Mouse (Mus musculus) ES-E14 (cell line): ENCODE data around the gene Usp19. TPM values are rescaled to one million over a fixed set of nuclear protein-coding genes. Genes with fewer than 3 reads are reported as not detected.

Experiments
- DNase-seq: peaks from one replicate; pipeline ENCODE4 v3.0.0-alpha.2; 2013; ENCODE audit warnings: low read depth, low spot score
- H3K27ac ChIP-seq: 2 replicates; pipeline ENCODE4 v1.5.1; 2012; ENCODE audit warnings: low read depth, mild to moderate bottlenecking, low read length, moderate library complexity, mixed read lengths; ENCODE audit not compliant: poor library complexity, insufficient read depth, severe bottlenecking
- H3K36me3 ChIP-seq: 2 replicates; pipeline ENCODE4 v1.6.1; 2012; ENCODE audit warnings: mild to moderate bottlenecking, low read length, moderate library complexity, mixed read lengths; ENCODE audit not compliant: control insufficient read depth, poor library complexity, insufficient read depth, severe bottlenecking
- H3K4me1 ChIP-seq, 2 experiments: fragments of 150-350 bp in 1 of 2; sonication (generic) in 1 of 2; 2 replicates each; pipeline ENCODE4 v1.6.1; 2012; ENCODE audit warnings: low read length in 2 of 2, mild to moderate bottlenecking in 1 of 2, mixed read lengths in 1 of 2; ENCODE audit not compliant: control insufficient read depth in 2 of 2, insufficient read depth in 2 of 2, poor library complexity in 1 of 2
- H3K4me3 ChIP-seq, 2 experiments: fragments of 150-350 bp in 1 of 2; sonication (generic) in 1 of 2; 2 replicates each; pipeline ENCODE4 v1.5.1; 2012; ENCODE audit warnings: low read length in 2 of 2, low read depth in 1 of 2, mild to moderate bottlenecking in 1 of 2, mixed read lengths in 1 of 2; ENCODE audit not compliant: insufficient read depth in 1 of 2, poor library complexity in 1 of 2, severe bottlenecking in 1 of 2
- H3K9ac ChIP-seq: 2 replicates; pipeline ENCODE4 v1.6.1; 2012; ENCODE audit warnings: low read depth, mild to moderate bottlenecking, low read length, mixed read lengths; ENCODE audit not compliant: poor library complexity, insufficient read depth, severe bottlenecking
- H3K9me3 ChIP-seq: fragments of 150-350 bp; sonication (generic); 2 replicates; pipeline ENCODE4 v1.6.1; 2012; ENCODE audit warnings: low read depth, mild to moderate bottlenecking, low read length; ENCODE audit not compliant: control insufficient read depth, insufficient read depth
- CHD2 ChIP-seq: IDR thresholded peaks from 2 replicates; pipeline ENCODE4 v1.6.1; 2014; ENCODE audit warnings: mild to moderate bottlenecking, low read depth, low read length, inconsistent platforms
- HCFC1 ChIP-seq: IDR thresholded peaks from 2 replicates; pipeline ENCODE4 v1.6.1; 2012; ENCODE audit warnings: low read length, inconsistent platforms, borderline replicate concordance; ENCODE audit not compliant: insufficient read depth
- MAFK ChIP-seq: IDR thresholded peaks from 2 replicates; pipeline ENCODE4 v1.6.1; 2014; ENCODE audit warnings: mild to moderate bottlenecking, low read depth, low read length, inconsistent platforms; ENCODE audit not compliant: insufficient read depth
- ZC3H11A ChIP-seq: IDR thresholded peaks from 2 replicates; pipeline ENCODE4 v1.6.1; 2012; ENCODE audit warnings: low read depth, mild to moderate bottlenecking, inconsistent platforms, low read length, borderline replicate concordance
- ZNF384 ChIP-seq: IDR thresholded peaks from 2 replicates; pipeline ENCODE4 v1.6.1; 2012; ENCODE audit warnings: low read depth, low read length, inconsistent platforms
- in situ Hi-C, 2 experiments: fragments of 600-800 bp; cut with MboI; formaldehyde crosslinking; loops; one replicate each; pipeline ENCODE4 v1.15.1; 2025; ENCODE audit warnings: low sequenced_read_pairs in 2 of 2, inconsistent platforms in 1 of 2; ENCODE audit not compliant: unreplicated experiment in 2 of 2
- total RNA-seq: library from RNA; depleted of rRNA; stranded (reverse); fragments of 300-350 nt; gene quantifications from 2 replicates; pipeline ENCODE4 v1.2.3, GENCODE M21; 2012

The Usp19 gene
- total RNA-seq, 1 experiment = 92.1 TPM

- no peak for DNase-seq
- H3K36me3 ChIP-seq = no peaks in the 10 kb centered on the region
- H3K9ac ChIP-seq = no peak overlapping the region
- TF ChIP-seq MAFK (no peak), ZC3H11A (0 out of 2 replicates have a peak, but pooled peaks have one; percentile 13), CHD2 (no peak)
- in situ Hi-C loops = no loop called here
- peaks cover 7 to 26% of the 10 kb centered on the region in 2 experiments; a peak in 3 of 4 replicates for H3K4me1 ChIP-seq
- H3K9me3 ChIP-seq = no peaks in the 10 kb centered on the region
- H3K27ac ChIP-seq = no peak overlapping the region
- H3K4me3 ChIP-seq = no peak overlapping the region
Measured at GRCm38 (mm10) chr9:108452911-108453310, 37.5 kb upstream of the Usp19 start.

DNA sequence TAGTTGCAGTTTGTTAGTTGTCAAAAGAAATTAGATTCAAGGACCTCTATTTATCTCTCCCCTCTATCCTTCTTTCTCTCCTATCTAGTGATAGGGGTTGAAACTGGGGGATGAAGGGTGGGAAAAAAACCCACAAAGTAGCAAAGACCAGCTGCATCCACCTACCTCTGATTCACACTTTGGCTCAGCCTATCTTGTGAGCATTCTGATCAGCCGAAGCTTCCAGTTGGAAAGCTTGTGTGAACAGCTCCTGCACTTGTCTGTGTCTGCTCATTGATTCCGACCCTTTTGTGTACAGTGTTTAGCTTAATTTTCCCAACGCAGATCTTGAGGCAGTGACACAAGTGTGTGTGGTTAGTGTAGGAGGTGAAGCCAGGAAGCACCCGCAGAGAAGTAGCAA lies 36.9 kb upstream of the Usp19 start:
- no peak overlapping the region for H3K9ac ChIP-seq
- TF ChIP-seq CHD2 (no peak), HCFC1 (no peak), MAFK (no peak), ZNF384 (no peak), ZC3H11A (no peak)
- no peak overlapping the region for H3K4me3 ChIP-seq
- in situ Hi-C loops = no loop called here
- DNase-seq = no peak
- no peaks in the 10 kb centered on the region for H3K36me3 ChIP-seq
- no peaks in the 10 kb centered on the region for H3K9me3 ChIP-seq
- H3K27ac ChIP-seq = no peak overlapping the region
- peaks cover 7 to 26% of the 10 kb centered on the region in 2 experiments; a peak in 3 of 4 replicates for H3K4me1 ChIP-seq

DNA sequence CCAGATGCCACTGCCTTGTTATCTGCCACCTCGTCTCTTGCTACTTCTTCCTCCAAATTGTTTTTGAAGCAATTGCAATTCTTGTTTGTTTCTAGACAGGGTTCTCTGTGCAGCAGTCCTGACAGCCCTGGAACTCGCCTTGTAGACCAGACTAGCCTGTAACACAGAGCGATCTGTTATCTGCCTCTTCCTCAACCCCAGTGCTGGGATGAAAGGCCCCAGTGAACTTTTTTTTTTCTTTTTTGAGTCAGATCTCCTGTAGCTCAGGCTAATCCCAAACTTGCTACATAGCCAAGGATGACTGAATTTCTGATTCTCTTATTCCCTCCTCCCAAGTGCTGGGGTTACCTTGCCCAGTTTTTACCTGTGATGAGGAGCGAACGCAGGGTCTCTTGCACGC lies 36.0 kb upstream of the Usp19 start:
- in situ Hi-C loops = no loop called here
- peaks cover 7 to 23% of the 10 kb centered on the region in 2 experiments; a peak in 3 of 4 replicates for H3K4me1 ChIP-seq

DNA sequence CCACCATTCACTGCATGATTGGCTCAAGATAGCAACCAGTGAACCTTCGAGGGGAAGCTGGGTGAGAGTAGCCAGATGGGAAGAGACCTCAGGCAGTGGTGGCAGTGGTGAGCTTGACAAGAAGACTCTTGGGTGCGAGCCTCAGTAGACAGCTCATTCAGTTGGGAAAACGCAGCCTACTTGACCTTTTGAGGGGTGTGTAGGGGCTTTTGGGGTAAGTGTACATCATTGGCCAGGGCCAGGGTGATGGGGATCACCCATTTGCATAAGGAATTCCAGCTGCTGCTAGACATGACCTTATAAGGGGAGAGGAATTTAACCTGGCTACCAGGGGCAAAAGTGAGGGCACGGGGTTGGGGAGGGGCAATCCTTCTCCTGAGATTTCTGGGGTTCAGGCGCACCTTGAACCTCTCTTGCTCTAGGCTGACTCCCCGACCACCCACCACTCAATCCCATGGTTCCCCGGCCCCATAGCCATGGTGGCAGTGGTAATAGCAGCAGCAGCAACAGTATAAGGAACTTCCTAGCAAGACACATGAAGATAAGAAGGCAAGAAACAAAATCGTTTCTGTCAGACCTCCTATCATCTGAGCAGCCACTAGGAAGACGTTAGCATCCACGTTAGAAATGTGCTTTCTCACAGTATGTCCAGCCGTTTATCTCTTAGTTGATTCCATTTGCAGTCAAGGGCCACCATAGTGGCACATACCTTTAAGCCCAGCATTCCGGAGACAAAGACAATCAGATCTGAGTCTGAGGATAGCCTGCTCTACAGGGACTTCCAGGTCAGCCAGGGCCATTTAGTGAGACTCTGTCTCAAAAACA lies 34.4 kb upstream of the Usp19 start:
- TF ChIP-seq ZC3H11A (no peak), MAFK (no peak), ZNF384 (no peak)
- DNase-seq = no peak
- H3K4me1 ChIP-seq = peaks cover 7 to 18% of the 10 kb centered on the region in 2 experiments
- in situ Hi-C loops = no loop called here
- H3K36me3 ChIP-seq = no peaks in the 10 kb centered on the region
- no peak overlapping the region for H3K9ac ChIP-seq
- no peak overlapping the region for H3K4me3 ChIP-seq
- H3K9me3 ChIP-seq = no peaks in the 10 kb centered on the region
- no peak overlapping the region; the same call in 1 of the 2 replicates for H3K27ac ChIP-seq

More for the DNA sequence above, 36.0 kb upstream of the Usp19 start:
- H3K36me3 ChIP-seq = no peaks in the 10 kb centered on the region
- no peaks in the 10 kb centered on the region for H3K9me3 ChIP-seq
- no peak overlapping the region for H3K9ac ChIP-seq
- no peak for DNase-seq
- no peak for TF ChIP-seq ZNF384
- TF ChIP-seq MAFK = no peak
- no peak for TF ChIP-seq ZC3H11A
- H3K4me3 ChIP-seq = no peak overlapping the region
- H3K27ac ChIP-seq = no peak overlapping the region

DNA sequence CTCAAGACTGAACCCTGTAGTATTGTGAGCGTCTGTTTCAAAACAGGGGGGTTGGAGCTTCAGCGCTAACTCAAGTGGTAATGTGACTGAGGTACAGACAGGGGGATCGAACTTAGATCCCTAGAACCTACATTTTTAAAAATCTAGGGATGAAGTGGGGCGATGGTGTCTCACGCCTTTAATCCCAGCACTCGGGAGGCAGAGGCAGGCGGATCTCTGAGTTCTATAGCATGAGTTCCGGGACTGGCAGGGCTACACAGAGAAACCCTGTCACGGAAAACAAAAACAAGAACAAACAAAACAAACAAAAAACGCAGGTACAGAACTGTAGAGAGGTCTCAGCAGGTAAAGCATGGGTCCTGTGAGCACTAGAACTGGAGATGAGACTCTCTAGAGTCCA lies 33.4 kb upstream of the Usp19 start:
- Histone ChIP-seq H3K9me3 (no peaks in the 10 kb centered on the region), H3K36me3 (no peaks in the 10 kb centered on the region), H3K9ac (no peak overlapping the region), H3K4me1 (peaks cover 7 to 21% of the 10 kb centered on the region in 2 experiments), H3K27ac (no peak overlapping the region), H3K4me3 (no peak overlapping the region)
- no peak for TF ChIP-seq HCFC1
- no peak for TF ChIP-seq ZNF384
- TF ChIP-seq CHD2 = no peak
- no peak for TF ChIP-seq ZC3H11A
- TF ChIP-seq MAFK = no peak
- in situ Hi-C loops = no loop called here
- no peak for DNase-seq
